Mouse (Mus musculus): ENCODE measurements at regions not wholly inside any gene's neighbourhood (a gene's known extent, or its start where the extent isn't known, plus 50 kb on each side); places are given as distances from the start of the nearest gene placed in this dataset.
A peak's percentile ranks its signal among the peaks of the same experiment; 100 is the strongest.
"Not testable (repeated sequence)": the region's sequence is repeated elsewhere in the genome, so short reads cannot be mapped to it uniquely, and the experiment has no call there.

- DNase-seq (ENCODE audit: low read depth, low spot score) = not testable (repeated sequence)
These were observed 248.5 kb downstream of the Gm19965 start for GRCm38 (mm10) chr1:117051311-117051710.

- no peak for DNase-seq (ENCODE audit: low read depth, low spot score)
These were observed 264.5 kb downstream of the Gm19965 start for GRCm38 (mm10) chr1:117067151-117067819.

GRCm38 (mm10) chr1:117087136-117087535 is 284.4 kb downstream of the Gm19965 start:
- DNase-seq (ENCODE audit: low read depth, low spot score) = no peak

- DNase-seq (ENCODE audit: low read depth, low spot score) = no peak
These were observed 308.7 kb downstream of the Gm19965 start for GRCm38 (mm10) chr1:117111496-117111895.

GRCm38 (mm10) chr1:117113918-117114317 is 311.1 kb downstream of the Gm19965 start:
- no peak for DNase-seq (ENCODE audit: low read depth, low spot score)

GRCm38 (mm10) chr1:117122965-117123364 is 320.2 kb downstream of the Gm19965 start:
- peak; percentile 0 for DNase-seq (ENCODE audit: low read depth, low spot score)
